Mouse (Mus musculus): ENCODE results near the gene Peli2. TPM values are rescaled to one million over a fixed set of nuclear protein-coding genes. Genes with fewer than 3 reads are reported as not detected.

Peli2 gene
- polyA plus RNA-seq, 1 experiment from 2014 or later, result 5.1 TPM

DNA sequence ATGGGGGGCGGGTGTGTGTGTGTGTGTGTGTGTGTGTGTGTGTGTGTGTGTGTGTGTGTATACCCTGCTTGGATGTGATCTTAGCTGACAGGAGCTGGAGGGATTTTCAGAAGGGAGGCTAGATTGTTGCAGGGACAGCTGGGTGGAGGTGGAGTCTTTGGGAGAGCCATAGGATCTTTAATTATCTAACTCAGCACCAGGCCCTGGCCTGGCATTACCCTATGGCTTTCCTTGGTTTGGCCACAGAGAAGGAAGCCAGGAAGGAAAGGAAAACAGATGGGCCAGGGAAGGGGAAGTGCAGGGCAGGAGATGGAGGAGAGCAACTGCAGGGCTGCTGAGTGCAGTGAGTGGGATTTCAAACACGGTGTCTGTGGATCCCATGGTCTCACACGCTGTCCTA, 18.8 kb downstream of the Peli2 start:
- Histone ChIP-seq H3K27ac (ENCODE audit: low read depth, low read length) (no peak overlapping the region), H3K4me2 (ENCODE audit: low read length) (no peak overlapping the region), H3K4me3 (ENCODE audit: low read depth, low read length) (no peak overlapping the region), H3K9me3 (replicated peaks; ENCODE audit: control insufficient read depth, low read length) (no peaks in the 10 kb centered on the region), H3K36me3 (ENCODE audit: control insufficient read depth, insufficient read depth, low read length) (no peaks in the 10 kb centered on the region), H3K9ac (ENCODE audit: low read length) (no peak overlapping the region), H3K4me1 (ENCODE audit: control insufficient read depth, insufficient read depth, low read length) (peaks cover 34% of the 10 kb centered on the region), H3K27me3 (replicated peaks; ENCODE audit: control insufficient read depth, insufficient read depth, low read length) (no peaks in the 10 kb centered on the region)
- 96% methylated on average over 3 of the region's 3 CpGs for WGBS
- DNase-seq (ENCODE audit: low spot score) (no peak), ATAC-seq (no peak)

GRCm38 (mm10) chr14:48141694-48142093, 21.1 kb downstream of the Peli2 start:
- Histone ChIP-seq H3K9me3 (replicated peaks; ENCODE audit: control insufficient read depth, low read length) (no peaks in the 10 kb centered on the region), H3K27me3 (replicated peaks; ENCODE audit: control insufficient read depth, insufficient read depth, low read length) (no peaks in the 10 kb centered on the region), H3K4me3 (ENCODE audit: low read depth, low read length) (no peak overlapping the region), H3K9ac (ENCODE audit: low read length) (no peak overlapping the region), H3K4me2 (ENCODE audit: low read length) (no peak overlapping the region), H3K27ac (ENCODE audit: low read depth, low read length) (no peak overlapping the region), H3K36me3 (ENCODE audit: control insufficient read depth, insufficient read depth, low read length) (no peaks in the 10 kb centered on the region), H3K4me1 (ENCODE audit: control insufficient read depth, insufficient read depth, low read length) (peaks cover 16% of the 10 kb centered on the region; the same call in 1 of the 2 replicates)
- WGBS, result 80% methylated on average over 8 of the region's 8 CpGs
- no peak for ATAC-seq
- DNase-seq (ENCODE audit: low spot score), result no peak

DNA sequence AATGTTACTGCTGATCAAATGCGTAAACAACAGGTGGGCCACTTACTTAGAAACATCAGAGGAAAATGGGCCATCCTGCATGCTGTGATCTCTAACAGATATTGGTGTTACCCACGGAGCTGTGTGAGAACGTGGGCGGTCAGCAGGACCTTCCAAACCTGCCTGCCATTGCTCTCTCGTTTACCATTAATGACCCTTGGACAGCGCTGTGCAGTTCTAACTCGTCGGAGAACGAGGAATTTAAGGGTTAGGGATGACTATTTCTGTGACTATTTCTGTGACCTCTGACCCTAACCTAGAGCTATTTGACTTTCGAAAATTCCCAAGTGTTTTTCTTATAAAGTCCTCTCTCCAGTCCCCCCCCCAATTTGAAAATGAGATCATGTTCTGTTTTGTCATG, 22.1 kb downstream of the Peli2 start:
- Histone ChIP-seq H3K4me2 (ENCODE audit: low read length) (no peak overlapping the region), H3K27me3 (replicated peaks; ENCODE audit: control insufficient read depth, insufficient read depth, low read length) (no peaks in the 10 kb centered on the region), H3K9me3 (replicated peaks; ENCODE audit: control insufficient read depth, low read length) (no peaks in the 10 kb centered on the region), H3K4me3 (ENCODE audit: low read depth, low read length) (no peak overlapping the region), H3K9ac (ENCODE audit: low read length) (no peak overlapping the region), H3K4me1 (ENCODE audit: control insufficient read depth, insufficient read depth, low read length) (peaks cover 6% of the 10 kb centered on the region; the same call in 1 of the 2 replicates), H3K27ac (ENCODE audit: low read depth, low read length) (no peak overlapping the region), H3K36me3 (ENCODE audit: control insufficient read depth, insufficient read depth, low read length) (no peaks in the 10 kb centered on the region)
- ATAC-seq (no peak), DNase-seq (ENCODE audit: low spot score) (no peak)
- 74% methylated on average over 10 of the region's 10 CpGs for WGBS

- no peak overlapping the region for H3K9ac ChIP-seq (ENCODE audit: low read length)
- no peak for DNase-seq (ENCODE audit: low spot score)
- WGBS, result 36% methylated on average over 4 of the region's 4 CpGs
- no peak overlapping the region for H3K4me3 ChIP-seq (ENCODE audit: low read depth, low read length)
- H3K27ac ChIP-seq (ENCODE audit: low read depth, low read length), result no peak overlapping the region
- no peaks in the 10 kb centered on the region for H3K36me3 ChIP-seq (ENCODE audit: control insufficient read depth, insufficient read depth, low read length)
- H3K4me1 ChIP-seq (ENCODE audit: control insufficient read depth, insufficient read depth, low read length), result 0 out of 2 replicates have a peak, but pooled peaks cover 5% of the 10 kb centered on the region
- H3K9me3 ChIP-seq (replicated peaks; ENCODE audit: control insufficient read depth, low read length), result no peaks in the 10 kb centered on the region
- ATAC-seq, result no peak
- H3K4me2 ChIP-seq (ENCODE audit: low read length), result no peak overlapping the region
- H3K27me3 ChIP-seq (replicated peaks; ENCODE audit: control insufficient read depth, insufficient read depth, low read length), result no peaks in the 10 kb centered on the region
Measured at GRCm38 (mm10) chr14:48143141-48143540, 22.5 kb downstream of the Peli2 start.

- Histone ChIP-seq H3K4me3 (ENCODE audit: low read depth, low read length) (no peak overlapping the region), H3K4me2 (ENCODE audit: low read length) (no peak overlapping the region), H3K27ac (ENCODE audit: low read depth, low read length) (no peak overlapping the region), H3K9me3 (replicated peaks; ENCODE audit: control insufficient read depth, low read length) (no peaks in the 10 kb centered on the region), H3K4me1 (ENCODE audit: control insufficient read depth, insufficient read depth, low read length) (0 out of 2 replicates have a peak, but pooled peaks cover 5% of the 10 kb centered on the region), H3K36me3 (ENCODE audit: control insufficient read depth, insufficient read depth, low read length) (no peaks in the 10 kb centered on the region), H3K9ac (ENCODE audit: low read length) (no peak overlapping the region), H3K27me3 (replicated peaks; ENCODE audit: control insufficient read depth, insufficient read depth, low read length) (no peaks in the 10 kb centered on the region)
- ATAC-seq (no peak), DNase-seq (ENCODE audit: low spot score) (no peak)
- WGBS, result 93% methylated on average over 17 of the region's 17 CpGs
Measured at GRCm38 (mm10) chr14:48144330-48144729, 23.7 kb downstream of the Peli2 start.

DNA sequence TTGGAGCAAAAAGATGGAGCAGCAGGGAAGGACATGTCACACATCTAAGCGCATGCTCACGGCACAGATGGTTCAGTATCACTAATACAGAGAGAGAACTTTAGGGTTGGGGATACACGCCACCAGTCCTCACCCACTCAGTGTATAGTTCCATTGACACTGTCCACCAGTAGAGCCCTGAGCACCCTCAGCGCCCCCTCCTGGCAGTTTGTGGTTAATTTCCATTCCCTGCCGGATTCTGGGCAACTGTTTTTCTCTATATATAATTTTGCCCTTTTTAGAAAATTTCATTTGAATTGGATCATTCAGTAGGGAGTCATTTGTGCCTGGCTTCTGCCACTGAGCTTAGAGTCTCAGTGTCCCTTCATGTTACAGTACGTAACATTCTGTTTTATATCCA, 27.1 kb downstream of the Peli2 start:
- DNase-seq (ENCODE audit: low spot score) (no peak), ATAC-seq (no peak)
- H3K9ac ChIP-seq (ENCODE audit: low read length), result no peak overlapping the region
- H3K4me3 ChIP-seq (ENCODE audit: low read depth, low read length), result no peak overlapping the region
- no peak overlapping the region for H3K4me2 ChIP-seq (ENCODE audit: low read length)
- 0 out of 2 replicates have a peak, but pooled peaks cover 5% of the 10 kb centered on the region for H3K4me1 ChIP-seq (ENCODE audit: control insufficient read depth, insufficient read depth, low read length)
- no peaks in the 10 kb centered on the region for H3K9me3 ChIP-seq (replicated peaks; ENCODE audit: control insufficient read depth, low read length)
- H3K36me3 ChIP-seq (ENCODE audit: control insufficient read depth, insufficient read depth, low read length), result no peaks in the 10 kb centered on the region
- H3K27ac ChIP-seq (ENCODE audit: low read depth, low read length), result no peak overlapping the region
- WGBS, result 78% methylated on average over 6 of the region's 6 CpGs
- H3K27me3 ChIP-seq (replicated peaks; ENCODE audit: control insufficient read depth, insufficient read depth, low read length), result no peaks in the 10 kb centered on the region

DNA sequence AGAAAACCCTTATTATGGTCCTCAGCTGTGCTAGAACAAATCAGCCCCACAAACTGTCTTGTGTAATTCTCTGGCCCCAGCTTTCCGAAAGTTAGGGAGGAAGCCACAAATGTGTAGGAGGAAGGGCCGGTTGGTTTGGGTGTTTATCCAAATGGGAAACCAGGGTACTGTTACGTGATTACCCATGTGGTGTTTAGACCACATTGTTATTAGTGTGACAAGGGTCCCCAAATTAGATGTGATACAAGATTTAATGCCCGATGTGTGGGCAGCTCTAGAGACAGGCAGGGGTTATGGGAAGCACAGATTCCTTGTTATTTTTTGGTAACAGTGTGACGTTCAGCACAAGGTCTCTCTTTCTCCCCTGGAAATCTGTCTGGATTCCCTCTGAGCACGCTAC, 28.0 kb downstream of the Peli2 start:
- H3K4me3 ChIP-seq (ENCODE audit: low read depth, low read length), result no peak overlapping the region
- H3K27me3 ChIP-seq (replicated peaks; ENCODE audit: control insufficient read depth, insufficient read depth, low read length), result no peaks in the 10 kb centered on the region
- 95% methylated on average over 6 of the region's 6 CpGs for WGBS
- no peak for DNase-seq (ENCODE audit: low spot score)
- H3K9ac ChIP-seq (ENCODE audit: low read length), result no peak overlapping the region
- H3K36me3 ChIP-seq (ENCODE audit: control insufficient read depth, insufficient read depth, low read length), result no peaks in the 10 kb centered on the region
- no peaks in the 10 kb centered on the region for H3K4me1 ChIP-seq (ENCODE audit: control insufficient read depth, insufficient read depth, low read length)
- no peak for ATAC-seq
- H3K9me3 ChIP-seq (replicated peaks; ENCODE audit: control insufficient read depth, low read length), result no peaks in the 10 kb centered on the region
- no peak overlapping the region for H3K27ac ChIP-seq (ENCODE audit: low read depth, low read length)
- H3K4me2 ChIP-seq (ENCODE audit: low read length), result no peak overlapping the region

- no peak overlapping the region for H3K4me2 ChIP-seq (ENCODE audit: low read length)
- no peaks in the 10 kb centered on the region for H3K27me3 ChIP-seq (replicated peaks; ENCODE audit: control insufficient read depth, insufficient read depth, low read length)
- no peaks in the 10 kb centered on the region for H3K4me1 ChIP-seq (ENCODE audit: control insufficient read depth, insufficient read depth, low read length)
- no peak overlapping the region for H3K9ac ChIP-seq (ENCODE audit: low read length)
- H3K9me3 ChIP-seq (replicated peaks; ENCODE audit: control insufficient read depth, low read length), result no peaks in the 10 kb centered on the region
- DNase-seq (ENCODE audit: low spot score) (no peak), ATAC-seq (no peak)
- WGBS, result 90% methylated on average over 9 of the region's 9 CpGs
- no peak overlapping the region for H3K4me3 ChIP-seq (ENCODE audit: low read depth, low read length)
- no peaks in the 10 kb centered on the region for H3K36me3 ChIP-seq (ENCODE audit: control insufficient read depth, insufficient read depth, low read length)
- no peak overlapping the region for H3K27ac ChIP-seq (ENCODE audit: low read depth, low read length)
Measured at GRCm38 (mm10) chr14:48149351-48149750, 28.7 kb downstream of the Peli2 start.

GRCm38 (mm10) chr14:48150903-48151302, 30.3 kb downstream of the Peli2 start:
- Histone ChIP-seq H3K27me3 (replicated peaks; ENCODE audit: control insufficient read depth, insufficient read depth, low read length) (no peaks in the 10 kb centered on the region), H3K4me1 (ENCODE audit: control insufficient read depth, insufficient read depth, low read length) (no peaks in the 10 kb centered on the region), H3K27ac (ENCODE audit: low read depth, low read length) (no peak overlapping the region), H3K9me3 (replicated peaks; ENCODE audit: control insufficient read depth, low read length) (no peaks in the 10 kb centered on the region), H3K4me3 (ENCODE audit: low read depth, low read length) (no peak overlapping the region), H3K9ac (ENCODE audit: low read length) (no peak overlapping the region), H3K4me2 (ENCODE audit: low read length) (no peak overlapping the region), H3K36me3 (ENCODE audit: control insufficient read depth, insufficient read depth, low read length) (no peaks in the 10 kb centered on the region)
- ATAC-seq (no peak), DNase-seq (ENCODE audit: low spot score) (no peak)
- WGBS, result 93% methylated on average over 1 of the region's 1 CpGs
